Mouse (Mus musculus): ENCODE data around the gene Ace2.

DNA sequence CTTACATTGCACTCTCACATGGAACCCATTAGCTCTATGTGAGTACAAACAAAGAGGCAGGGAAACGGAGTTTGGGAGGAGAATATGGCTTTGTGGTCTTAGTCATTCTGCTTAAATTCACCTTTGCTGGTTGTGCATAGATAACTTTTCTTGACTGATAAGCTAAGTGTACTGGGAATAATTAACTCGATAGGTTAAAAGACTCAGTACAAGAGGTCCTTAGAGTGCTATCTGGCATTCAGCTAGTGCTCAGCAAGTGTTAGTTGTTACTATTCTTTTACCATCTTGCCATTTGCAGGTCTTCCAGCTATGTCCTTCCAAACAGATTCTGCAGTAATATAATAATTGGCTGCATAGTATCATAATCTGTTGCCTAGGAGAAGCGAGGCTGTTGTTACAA, 28.0 kb upstream of the Ace2 start:
- TF ChIP-seq CTCF (IDR thresholded peaks at IDR 0.05; ENCODE audit: borderline replicate concordance, insufficient read depth, low read depth, low read length): no peak
- no peak for TF ChIP-seq POLR2A (IDR thresholded peaks at IDR 0.05; ENCODE audit: borderline replicate concordance, insufficient read depth, low read length)
